Mouse (Mus musculus) inflammation-experienced regulatory T-cells, adult 6 months (primary cell): ENCODE results near the gene Akt1s1. TPM values are rescaled to one million over a fixed set of nuclear protein-coding genes. Genes with fewer than 3 reads are reported as not detected.
"Not testable (repeated sequence)": the region's sequence is repeated elsewhere in the genome, so short reads cannot be mapped to it uniquely, and the experiment has no call there.

Experiments used
- ATAC-seq: one replicate; pipeline ENCODE4 v1.8.0; 2017
- polyA plus RNA-seq, 3 experiments: library from polyadenylated mRNA; unstranded; fragments of 100-300 nt; shearing (Covaris generic); gene quantifications; one replicate each; pipeline ENCODE4 v1.2.1; 2017

Gene Akt1s1
- polyA plus RNA-seq, 3 experiments from 2014 or later, result 1.1 to 4.5 (median 3.7) TPM

DNA sequence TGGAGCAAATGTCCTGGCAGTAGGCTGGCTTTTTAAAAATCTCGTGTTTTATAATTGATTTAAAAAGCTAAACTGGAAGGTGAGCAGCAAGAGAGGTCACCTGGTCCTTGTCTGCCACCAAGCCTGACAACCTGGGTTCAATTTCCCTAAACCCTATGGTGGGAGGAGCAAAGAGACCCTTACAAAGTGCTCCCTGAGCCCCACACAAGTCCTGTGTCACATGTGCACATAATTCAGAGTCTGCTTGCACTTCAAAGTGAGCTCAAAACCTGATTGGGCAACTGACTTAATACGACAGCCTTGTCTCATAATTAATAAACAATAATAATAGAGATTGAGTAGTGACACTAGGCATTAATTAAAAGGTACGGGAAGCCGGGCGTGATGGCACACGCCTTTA lies 21.8 kb downstream of the Akt1s1 start:
- no peak for ATAC-seq

DNA sequence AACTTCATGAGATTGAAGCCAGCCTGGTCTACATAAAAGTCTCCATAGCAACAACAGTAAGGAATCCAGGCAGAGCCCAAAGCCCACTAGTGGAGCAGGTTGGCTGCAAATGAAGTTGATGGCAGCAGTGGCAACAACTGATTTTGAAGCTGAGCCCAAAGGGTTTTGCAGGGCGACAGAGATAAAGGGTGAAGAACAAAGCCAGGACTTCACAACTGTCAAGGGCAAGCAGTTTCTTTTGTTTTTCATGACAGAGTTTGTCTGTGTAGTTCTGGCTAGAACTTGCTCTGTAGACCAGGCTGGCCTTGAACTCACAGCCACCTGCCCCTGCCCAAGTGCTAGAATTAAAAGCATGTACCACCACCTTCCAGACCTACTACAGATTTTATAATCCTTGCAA lies 22.4 kb downstream of the Akt1s1 start:
- ATAC-seq, result no peak

GRCm38 (mm10) chr7:44871774-44872173 lies 23.0 kb downstream of the Akt1s1 start:
- not testable (repeated sequence) for ATAC-seq

- ATAC-seq, result no peak
These were observed 29.0 kb downstream of the Akt1s1 start for GRCm38 (mm10) chr7:44877833-44878232.

DNA sequence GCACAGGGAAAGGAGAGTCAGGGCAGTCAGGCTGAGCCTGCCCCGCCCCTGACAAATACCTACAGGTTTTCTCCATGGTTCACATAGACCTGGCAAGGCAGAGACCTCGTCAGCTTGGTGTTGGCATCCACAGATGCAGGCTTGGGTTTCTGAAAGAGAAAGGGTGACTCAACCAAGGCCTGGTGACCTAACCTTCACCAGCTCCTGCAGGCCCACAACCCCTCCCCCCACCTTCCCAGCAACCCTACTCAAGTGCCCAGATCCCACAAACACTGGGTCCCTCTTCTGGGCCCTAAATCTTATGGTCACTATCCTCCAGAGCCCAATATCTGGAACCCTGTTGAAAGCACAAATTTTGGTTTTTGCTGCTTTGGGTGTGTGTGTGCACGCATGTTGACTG lies 34.2 kb downstream of the Akt1s1 start:
- no peak for ATAC-seq

DNA sequence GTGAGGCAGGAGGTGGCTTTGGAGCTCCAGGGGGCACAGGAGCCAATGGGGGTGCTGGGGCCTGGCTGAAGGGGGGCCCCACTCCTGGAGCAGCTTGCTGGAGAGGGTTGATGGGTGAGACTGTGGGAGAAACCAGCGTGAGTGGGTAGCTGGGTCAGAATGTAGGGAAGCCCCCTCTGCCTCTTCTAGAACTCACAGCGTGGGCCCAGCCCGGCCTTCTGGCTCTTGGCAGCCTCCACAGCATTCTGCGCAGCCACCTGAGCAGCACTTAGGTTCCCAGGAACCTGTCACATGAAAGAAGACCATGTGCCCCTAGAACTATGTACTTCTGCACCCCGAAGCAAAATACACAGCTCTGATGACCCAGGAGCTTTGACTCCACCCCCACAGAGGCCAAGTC lies 35.8 kb downstream of the Akt1s1 start:
- ATAC-seq, result no peak

- ATAC-seq, result no peak
These were observed 38.2 kb downstream of the Akt1s1 start for GRCm38 (mm10) chr7:44886964-44887363.

DNA sequence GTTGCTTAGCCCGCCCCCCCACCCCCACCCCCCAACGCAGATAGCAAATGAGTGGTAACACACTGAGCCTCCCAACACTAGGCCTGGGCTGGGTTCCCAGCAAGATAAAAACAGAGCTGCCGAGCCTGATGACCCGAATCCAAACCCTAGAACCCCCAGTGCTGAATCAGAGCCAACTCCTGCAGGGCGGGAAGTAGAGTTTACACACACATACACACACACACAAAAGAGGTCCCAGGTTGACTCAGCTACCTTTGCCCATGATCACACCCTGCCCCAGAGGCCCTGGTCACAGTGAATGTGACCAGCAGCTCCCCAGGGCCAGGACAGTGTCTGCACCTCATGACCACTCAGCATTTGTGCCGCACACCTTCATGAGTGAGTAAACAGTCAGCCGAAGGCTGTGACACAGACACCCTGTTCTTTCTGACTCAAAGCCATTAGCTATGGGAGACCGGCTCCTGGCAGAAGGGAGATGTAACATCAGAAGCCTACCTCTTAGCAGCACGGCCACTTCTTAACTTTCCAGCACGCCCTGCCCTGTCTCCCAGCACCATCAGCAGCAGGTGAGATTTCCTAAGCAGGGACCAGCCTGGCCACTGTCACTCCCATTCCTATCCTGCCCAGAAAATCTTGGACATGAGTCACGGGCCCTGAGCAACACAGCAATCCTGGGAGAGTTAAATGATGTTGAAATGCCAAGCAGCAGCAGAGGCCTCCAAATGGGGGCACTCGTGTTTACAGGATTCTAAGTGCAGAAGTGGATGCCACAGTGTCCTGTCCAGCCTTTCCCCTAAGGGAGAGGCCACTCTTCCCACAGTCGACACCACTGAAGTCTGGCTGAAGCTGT lies 39.7 kb downstream of the Akt1s1 start:
- no peak for ATAC-seq

DNA sequence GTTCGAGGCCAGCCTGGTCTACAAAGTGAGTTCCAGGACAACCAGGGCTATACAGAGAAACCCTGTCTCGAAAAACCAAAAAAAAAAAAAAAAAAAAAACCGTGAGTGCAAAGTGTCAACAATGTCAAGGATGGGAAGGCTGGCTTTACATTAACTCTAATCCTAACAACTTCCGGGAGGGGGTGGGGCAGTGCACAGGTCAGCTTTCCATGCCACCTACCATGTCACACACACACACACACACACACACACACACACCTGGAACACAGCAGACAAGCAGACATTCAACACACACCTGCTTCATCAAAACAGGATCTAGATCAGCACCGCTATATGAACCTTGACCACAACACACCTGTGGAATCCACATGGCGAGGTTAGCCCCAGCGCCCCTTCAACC lies 41.4 kb downstream of the Akt1s1 start:
- no peak for ATAC-seq

GRCm38 (mm10) chr7:44890737-44891136 lies 41.9 kb downstream of the Akt1s1 start:
- no peak for ATAC-seq

GRCm38 (mm10) chr7:44891611-44892010 lies 42.8 kb downstream of the Akt1s1 start:
- ATAC-seq, result no peak

DNA sequence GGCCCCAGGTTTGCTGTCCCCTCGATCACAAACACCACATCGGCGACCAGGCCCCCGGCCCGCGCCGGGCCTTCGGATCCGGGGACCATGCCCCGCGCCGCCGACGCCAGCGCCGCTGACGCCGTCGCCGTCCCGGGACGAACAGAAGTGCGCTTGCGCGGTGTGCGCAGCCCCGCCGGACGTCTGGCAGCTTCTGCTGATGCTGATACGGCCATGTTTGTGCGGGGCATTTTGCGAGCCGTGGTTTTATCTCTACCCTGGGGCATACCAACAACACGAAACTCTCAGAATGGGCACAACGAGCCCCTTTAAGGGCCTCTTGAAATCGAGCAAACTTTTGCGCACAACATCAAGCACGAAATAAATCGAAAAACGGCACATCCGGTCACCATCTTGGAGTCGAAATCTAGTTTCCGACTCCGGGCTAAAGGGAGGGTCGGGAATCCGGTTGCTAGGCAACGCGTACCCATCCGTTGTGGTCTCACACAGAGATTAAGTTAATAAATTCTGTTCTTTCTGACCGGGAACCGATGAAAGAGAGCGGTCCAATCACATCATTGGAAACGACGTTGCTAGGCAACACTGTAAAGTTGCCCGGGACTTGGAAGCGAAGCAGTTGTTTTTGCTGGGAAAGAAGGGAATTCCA lies 43.6 kb downstream of the Akt1s1 start, which contains the start of gene Med25:
TSS of gene Med25 (minus strand) at position 437 of the 646 bp plus-strand sequence.
- ATAC-seq, result peak; percentile 42

- ATAC-seq, result no peak
These were observed 44.4 kb downstream of the Akt1s1 start for GRCm38 (mm10) chr7:44893197-44893596.

GRCm38 (mm10) chr7:44894175-44894574 lies 45.4 kb downstream of the Akt1s1 start:
- no peak for ATAC-seq

- ATAC-seq, result no peak
These were observed 46.4 kb downstream of the Akt1s1 start for GRCm38 (mm10) chr7:44895206-44895592.

GRCm38 (mm10) chr7:44895593-44896434 lies 47.0 kb downstream of the Akt1s1 start, which contains the start of gene Fuz:
Gene Fuz (plus strand): TSS chr7:44896079.
- peak; percentile 89 for ATAC-seq

DNA sequence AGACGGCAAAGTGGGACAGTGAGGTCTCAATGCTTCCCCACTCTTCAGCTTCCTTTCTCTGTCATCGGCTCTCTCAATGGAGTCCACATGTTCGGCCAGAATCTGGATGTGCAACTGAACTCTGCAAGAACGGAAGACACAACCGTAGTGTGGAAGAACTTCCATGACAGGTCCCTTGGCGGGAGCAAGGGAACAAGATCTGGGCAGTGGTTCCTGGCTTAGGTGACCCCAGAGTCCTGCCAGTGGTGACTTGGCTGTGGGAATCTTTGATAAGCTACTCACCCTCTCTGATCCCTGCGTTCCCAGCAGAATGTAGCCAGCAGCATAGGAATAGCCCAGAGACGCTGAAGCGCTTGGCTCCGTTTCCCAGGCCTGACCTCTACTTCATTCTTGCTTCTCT lies 47.7 kb downstream of the Akt1s1 start:
- ATAC-seq, result no peak

- ATAC-seq, result no peak
These were observed 49.8 kb downstream of the Akt1s1 start for GRCm38 (mm10) chr7:44898607-44899006.

DNA sequence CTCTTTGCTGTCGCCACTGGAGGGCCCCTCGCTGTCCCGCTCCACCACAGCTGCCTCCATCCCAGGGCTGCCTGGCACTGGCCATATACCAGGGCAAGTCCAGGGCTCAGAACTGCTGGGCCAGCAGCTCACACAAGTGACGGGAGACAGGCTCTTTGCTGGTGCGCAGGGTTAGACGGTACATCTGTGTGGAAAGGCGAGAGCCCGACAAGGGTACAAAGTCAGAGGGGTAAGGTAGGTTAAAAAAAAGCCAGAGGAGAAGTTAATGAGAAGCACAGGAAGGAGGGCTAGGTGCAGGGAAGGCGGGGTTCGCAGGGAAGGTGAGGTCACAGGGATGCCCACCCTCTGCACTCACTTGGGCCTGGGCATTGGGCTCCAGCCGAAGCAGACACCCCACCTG lies 51.8 kb downstream of the Akt1s1 start:
- no peak for ATAC-seq

DNA sequence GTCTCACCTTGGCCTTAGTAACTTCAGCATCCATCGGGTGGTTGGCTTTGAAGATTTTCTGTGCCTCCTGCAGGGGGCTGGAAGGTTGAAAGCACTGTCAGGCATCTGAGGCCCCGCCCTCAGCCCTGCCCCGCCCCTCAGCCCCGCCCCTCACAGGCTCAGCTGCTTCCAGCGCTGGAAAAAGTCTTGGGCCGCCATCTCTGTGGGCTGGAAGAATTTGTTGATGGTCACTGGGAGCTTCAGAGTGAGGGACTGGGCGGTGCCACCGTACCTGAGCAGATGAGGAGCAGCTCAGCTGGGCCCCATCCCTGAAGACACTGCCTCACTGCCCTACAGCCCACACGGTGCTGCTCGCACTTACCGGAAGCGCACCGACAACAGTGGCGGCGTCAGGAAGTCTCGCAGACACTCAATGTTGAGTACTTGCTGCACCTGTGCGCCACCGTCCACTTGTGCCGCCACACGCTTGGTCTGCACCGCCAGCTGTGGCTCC lies 52.5 kb downstream of the Akt1s1 start:
- ATAC-seq, result peak; percentile 76
